Mouse (Mus musculus): ENCODE measurements at regions not wholly inside any gene's neighbourhood (a gene's known extent, or its start where the extent isn't known, plus 50 kb on each side); places are given as distances from the start of the nearest gene placed in this dataset.

GRCm38 (mm10) chr17:9870237-9870636 is 200.7 kb upstream of the Pabpc6 start:
- Histone ChIP-seq H3K4me1 (peaks cover 12% of the 10 kb centered on the region; the same call in 1 of the 2 replicates), H3K27ac (replicated peaks) (no peak overlapping the region), H3K9me3 (replicated peaks) (no peaks in the 10 kb centered on the region; the same call in 1 of the 2 replicates), H3K27me3 (replicated peaks) (no peaks in the 10 kb centered on the region), H3K4me2 (no peak overlapping the region), H3K36me3 (no peaks in the 10 kb centered on the region), H3K4me3 (replicated peaks) (no peak overlapping the region), H3K9ac (replicated peaks) (no peak overlapping the region)
- ATAC-seq (ENCODE audit: low FRiP score) = no peak
- 86% methylated on average over 3 of the region's 3 CpGs for WGBS

GRCm38 (mm10) chr17:9868747-9869281 is 199.3 kb upstream of the Pabpc6 start:
- Histone ChIP-seq H3K4me3 (replicated peaks) (no peak overlapping the region), H3K9me3 (replicated peaks) (no peaks in the 10 kb centered on the region; the same call in 1 of the 2 replicates), H3K36me3 (no peaks in the 10 kb centered on the region), H3K4me1 (peaks cover 8% of the 10 kb centered on the region; the same call in 1 of the 2 replicates), H3K27me3 (replicated peaks) (no peaks in the 10 kb centered on the region), H3K27ac (replicated peaks) (no peak overlapping the region), H3K9ac (replicated peaks) (no peak overlapping the region), H3K4me2 (no peak overlapping the region)
- no peak for ATAC-seq (ENCODE audit: low FRiP score)
- 89% methylated on average over 11 of the region's 11 CpGs for WGBS

GRCm38 (mm10) chr17:9864254-9864653 is 194.7 kb upstream of the Pabpc6 start:
- Histone ChIP-seq H3K4me2 (no peak overlapping the region), H3K27me3 (replicated peaks) (no peaks in the 10 kb centered on the region), H3K4me1 (peaks cover 17% of the 10 kb centered on the region), H3K27ac (replicated peaks) (no peak overlapping the region), H3K9me3 (replicated peaks) (no peaks in the 10 kb centered on the region), H3K9ac (replicated peaks) (no peak overlapping the region), H3K36me3 (no peaks in the 10 kb centered on the region), H3K4me3 (replicated peaks) (no peak overlapping the region)
- ATAC-seq (ENCODE audit: low FRiP score) = no peak
- WGBS = 81% methylated on average over 10 of the region's 10 CpGs

- peaks cover 12% of the 10 kb centered on the region for H3K4me1 ChIP-seq
- H3K9me3 ChIP-seq (replicated peaks) = 0 out of 2 replicates have a peak, but pooled peaks cover 3% of the 10 kb centered on the region
- WGBS = 41% methylated on average over 15 of the region's 15 CpGs
- H3K9ac ChIP-seq (replicated peaks) = no peak overlapping the region
- no peaks in the 10 kb centered on the region for H3K27me3 ChIP-seq (replicated peaks)
- no peaks in the 10 kb centered on the region for H3K36me3 ChIP-seq
- ATAC-seq (ENCODE audit: low FRiP score) = no peak
- H3K4me3 ChIP-seq (replicated peaks) = no peak overlapping the region
- no peak overlapping the region for H3K4me2 ChIP-seq
- H3K27ac ChIP-seq (replicated peaks) = peak overlapping the region; percentile 54
These were observed 192.7 kb upstream of the Pabpc6 start for GRCm38 (mm10) chr17:9861923-9862854.

- WGBS = 62% methylated on average over 6 of the region's 6 CpGs
- H3K4me3 ChIP-seq (replicated peaks) = no peak overlapping the region
- H3K9me3 ChIP-seq (replicated peaks) = 0 out of 2 replicates have a peak, but pooled peaks cover 7% of the 10 kb centered on the region
- H3K27ac ChIP-seq (replicated peaks) = 0 out of 2 replicates have a peak overlapping the region, but pooled peaks have one; percentile 7
- no peaks in the 10 kb centered on the region for H3K27me3 ChIP-seq (replicated peaks)
- H3K4me2 ChIP-seq = no peak overlapping the region
- no peak for ATAC-seq (ENCODE audit: low FRiP score)
- H3K4me1 ChIP-seq = peaks cover 12% of the 10 kb centered on the region
- no peaks in the 10 kb centered on the region for H3K36me3 ChIP-seq
- H3K9ac ChIP-seq (replicated peaks) = no peak overlapping the region
These were observed 191.8 kb upstream of the Pabpc6 start for GRCm38 (mm10) chr17:9861346-9861745.

- Histone ChIP-seq H3K4me3 (replicated peaks) (no peak overlapping the region), H3K36me3 (no peaks in the 10 kb centered on the region), H3K9ac (replicated peaks) (no peak overlapping the region), H3K9me3 (replicated peaks) (no peaks in the 10 kb centered on the region), H3K27me3 (replicated peaks) (no peaks in the 10 kb centered on the region), H3K4me2 (no peak overlapping the region), H3K4me1 (no peaks in the 10 kb centered on the region), H3K27ac (replicated peaks) (peak overlapping the region; percentile 54; the same call in 1 of the 2 replicates)
- ATAC-seq (ENCODE audit: low FRiP score) = peak; percentile 89
- WGBS = 16% methylated on average over 9 of the region's 9 CpGs
These were observed 179.2 kb upstream of the Pabpc6 start for GRCm38 (mm10) chr17:9848559-9849357.

GRCm38 (mm10) chr17:9845451-9846075 is 176.0 kb upstream of the Pabpc6 start:
- no peak overlapping the region for H3K4me2 ChIP-seq
- no peak for ATAC-seq (ENCODE audit: low FRiP score)
- no peaks in the 10 kb centered on the region for H3K9me3 ChIP-seq (replicated peaks)
- H3K4me3 ChIP-seq (replicated peaks) = no peak overlapping the region
- H3K4me1 ChIP-seq = no peaks in the 10 kb centered on the region
- H3K27me3 ChIP-seq (replicated peaks) = no peaks in the 10 kb centered on the region
- no peak overlapping the region for H3K9ac ChIP-seq (replicated peaks)
- WGBS = 67% methylated on average over 4 of the region's 4 CpGs
- H3K27ac ChIP-seq (replicated peaks) = peak overlapping the region; percentile 10; the same call in 1 of the 2 replicates
- no peaks in the 10 kb centered on the region for H3K36me3 ChIP-seq

- WGBS = 83% methylated on average over 2 of the region's 2 CpGs
- Histone ChIP-seq H3K27me3 (replicated peaks) (no peaks in the 10 kb centered on the region), H3K9ac (replicated peaks) (no peak overlapping the region), H3K4me1 (no peaks in the 10 kb centered on the region), H3K9me3 (replicated peaks) (no peaks in the 10 kb centered on the region), H3K36me3 (no peaks in the 10 kb centered on the region), H3K27ac (replicated peaks) (no peak overlapping the region), H3K4me3 (replicated peaks) (no peak overlapping the region), H3K4me2 (no peak overlapping the region)
- ATAC-seq (ENCODE audit: low FRiP score) = no peak
These were observed 171.6 kb upstream of the Pabpc6 start for GRCm38 (mm10) chr17:9841103-9841502.

- Histone ChIP-seq H3K9ac (replicated peaks) (no peak overlapping the region), H3K27ac (replicated peaks) (no peak overlapping the region), H3K4me2 (no peak overlapping the region), H3K27me3 (replicated peaks) (no peaks in the 10 kb centered on the region), H3K4me1 (no peaks in the 10 kb centered on the region), H3K4me3 (replicated peaks) (no peak overlapping the region), H3K9me3 (replicated peaks) (no peaks in the 10 kb centered on the region), H3K36me3 (no peaks in the 10 kb centered on the region)
- ATAC-seq (ENCODE audit: low FRiP score) = no peak
- WGBS = 86% methylated on average over 7 of the region's 7 CpGs
These were observed 169.7 kb upstream of the Pabpc6 start for GRCm38 (mm10) chr17:9839256-9839655.

GRCm38 (mm10) chr17:9836995-9837842 is 167.7 kb upstream of the Pabpc6 start:
- no peaks in the 10 kb centered on the region for H3K4me1 ChIP-seq
- no peaks in the 10 kb centered on the region for H3K9me3 ChIP-seq (replicated peaks)
- 85% methylated on average over 7 of the region's 7 CpGs for WGBS
- H3K4me3 ChIP-seq (replicated peaks) = no peak overlapping the region
- no peak overlapping the region for H3K4me2 ChIP-seq
- H3K36me3 ChIP-seq = no peaks in the 10 kb centered on the region
- no peak for ATAC-seq (ENCODE audit: low FRiP score)
- no peak overlapping the region for H3K9ac ChIP-seq (replicated peaks)
- no peak overlapping the region for H3K27ac ChIP-seq (replicated peaks)
- no peaks in the 10 kb centered on the region for H3K27me3 ChIP-seq (replicated peaks)

All from neural tube, embryonic 15.5 days (tissue).